Mouse (Mus musculus) ES-CJ7 (cell line): ENCODE data around the gene Ccdc177.
A peak's percentile ranks its signal among the peaks of the same experiment; 100 is the strongest.
"Not testable (repeated sequence)": the region's sequence is repeated elsewhere in the genome, so short reads cannot be mapped to it uniquely, and the experiment has no call there.

Experiments used
- DNase-seq: peaks from one replicate; pipeline ENCODE4 v3.0.0; 2011; ENCODE audit warnings: low read depth, low spot score

Ccdc177 gene

DNA sequence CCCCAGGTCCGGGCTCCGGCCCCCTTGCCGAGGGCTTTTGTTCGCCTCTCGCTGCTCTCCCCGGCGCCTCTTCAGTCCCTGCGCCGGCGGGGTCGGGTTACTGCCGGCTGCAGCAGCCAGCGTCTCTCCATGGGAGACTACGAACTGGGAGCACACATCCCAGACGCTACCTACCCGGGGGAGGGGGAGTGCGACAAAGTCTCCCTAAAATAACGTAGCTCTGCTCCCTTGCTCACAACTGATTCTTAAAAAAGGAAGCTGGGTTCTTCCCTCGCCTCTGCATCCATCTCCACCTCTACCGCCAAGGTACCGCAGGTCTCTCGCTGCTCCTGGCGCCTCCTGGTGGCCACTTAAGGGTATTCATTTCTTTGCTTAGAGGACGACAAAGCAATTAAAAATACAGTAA lies at the start of gene Ccdc177:
Ccdc177 (minus strand) TSS at position 292 of the 406 bp plus-strand sequence.
- DNase-seq, result peak; percentile 86

GRCm38 (mm10) chr12:80810005-80810404 lies 49.5 kb upstream of the Ccdc177 start:
- DNase-seq, result no peak

- peak; percentile 62 for DNase-seq
Measured at GRCm38 (mm10) chr12:80807451-80808085, 47.1 kb upstream of the Ccdc177 start.

GRCm38 (mm10) chr12:80804861-80805428 lies 44.5 kb upstream of the Ccdc177 start:
- DNase-seq, result no peak

DNA sequence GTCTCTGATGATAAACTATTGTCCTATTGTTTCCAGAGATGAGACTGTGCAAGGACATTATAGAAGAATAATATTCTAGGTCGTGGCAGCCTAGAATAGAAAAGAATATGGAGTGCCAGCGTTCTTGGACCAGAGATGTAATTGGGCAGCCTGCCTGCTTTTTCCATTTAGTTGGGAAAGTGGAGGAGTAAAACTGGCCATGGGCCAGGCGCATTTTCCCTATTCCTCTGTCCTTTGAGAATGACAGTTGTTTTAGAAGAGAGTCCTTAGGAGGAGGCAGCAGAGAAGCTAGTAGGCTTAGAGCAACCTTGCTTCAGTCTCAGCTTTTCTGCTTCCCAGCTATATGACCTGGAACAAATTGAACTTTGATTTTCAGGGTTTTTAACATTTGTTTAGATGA lies 43.4 kb upstream of the Ccdc177 start:
- DNase-seq, result no peak

DNA sequence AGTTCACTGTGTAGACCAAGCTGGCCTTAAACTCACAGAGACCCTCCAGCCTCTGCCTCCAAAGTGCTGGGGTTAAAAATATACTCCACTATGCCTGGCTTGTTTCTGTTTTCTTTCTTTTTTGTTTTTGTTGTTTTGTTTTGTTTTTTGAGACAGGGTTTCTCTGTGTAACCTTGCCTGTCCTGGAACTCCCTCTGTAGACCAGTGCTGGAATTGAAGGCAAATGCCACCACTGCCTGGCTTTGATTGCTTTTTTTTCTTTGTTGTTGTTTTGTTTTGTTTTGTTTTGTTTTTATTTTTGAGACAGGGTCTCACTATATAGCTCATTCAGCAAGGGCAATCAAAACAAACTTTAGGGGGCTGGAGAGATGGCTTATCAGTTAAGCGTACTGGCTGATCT lies 41.0 kb upstream of the Ccdc177 start:
- no peak for DNase-seq

DNA sequence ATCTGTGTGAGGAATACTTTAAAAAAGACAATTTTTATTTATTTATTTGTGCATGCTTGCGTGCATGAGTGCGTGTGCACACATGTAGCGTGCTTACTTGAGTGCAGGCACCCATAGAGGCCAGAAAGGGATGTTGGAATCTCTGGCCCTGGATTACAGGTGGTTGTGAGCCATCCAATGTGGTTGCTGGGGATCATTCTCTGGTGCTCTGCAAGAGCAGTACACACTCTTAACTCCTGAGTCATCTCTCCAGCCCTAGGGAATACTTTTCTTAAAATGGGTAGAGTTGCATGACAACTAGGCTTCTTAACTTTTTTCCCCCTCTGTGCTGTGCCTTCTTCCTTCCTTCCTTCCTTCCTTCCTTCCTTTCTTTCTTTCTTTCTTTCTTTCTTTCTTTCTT lies 39.7 kb upstream of the Ccdc177 start:
- DNase-seq, result no peak

DNA sequence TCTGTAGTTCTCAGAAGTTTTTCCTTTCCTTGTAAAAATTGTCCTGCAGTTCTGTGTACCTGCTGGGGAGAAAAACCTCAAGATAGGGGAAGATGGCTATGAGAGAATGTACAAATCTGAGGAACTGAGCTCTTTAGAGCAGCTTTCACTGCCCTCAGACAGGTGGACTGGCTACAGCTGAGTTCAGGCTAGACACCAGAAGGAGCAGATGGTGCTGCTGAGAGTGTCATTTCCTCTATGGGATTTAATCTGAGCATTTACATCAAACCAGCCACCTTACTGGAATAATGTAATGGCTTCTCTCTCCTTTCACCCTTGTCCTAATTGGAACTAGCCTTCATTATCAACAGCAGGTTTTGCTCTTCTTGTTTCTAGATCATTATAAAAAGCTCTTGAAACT lies 37.8 kb upstream of the Ccdc177 start:
- DNase-seq, result no peak

DNA sequence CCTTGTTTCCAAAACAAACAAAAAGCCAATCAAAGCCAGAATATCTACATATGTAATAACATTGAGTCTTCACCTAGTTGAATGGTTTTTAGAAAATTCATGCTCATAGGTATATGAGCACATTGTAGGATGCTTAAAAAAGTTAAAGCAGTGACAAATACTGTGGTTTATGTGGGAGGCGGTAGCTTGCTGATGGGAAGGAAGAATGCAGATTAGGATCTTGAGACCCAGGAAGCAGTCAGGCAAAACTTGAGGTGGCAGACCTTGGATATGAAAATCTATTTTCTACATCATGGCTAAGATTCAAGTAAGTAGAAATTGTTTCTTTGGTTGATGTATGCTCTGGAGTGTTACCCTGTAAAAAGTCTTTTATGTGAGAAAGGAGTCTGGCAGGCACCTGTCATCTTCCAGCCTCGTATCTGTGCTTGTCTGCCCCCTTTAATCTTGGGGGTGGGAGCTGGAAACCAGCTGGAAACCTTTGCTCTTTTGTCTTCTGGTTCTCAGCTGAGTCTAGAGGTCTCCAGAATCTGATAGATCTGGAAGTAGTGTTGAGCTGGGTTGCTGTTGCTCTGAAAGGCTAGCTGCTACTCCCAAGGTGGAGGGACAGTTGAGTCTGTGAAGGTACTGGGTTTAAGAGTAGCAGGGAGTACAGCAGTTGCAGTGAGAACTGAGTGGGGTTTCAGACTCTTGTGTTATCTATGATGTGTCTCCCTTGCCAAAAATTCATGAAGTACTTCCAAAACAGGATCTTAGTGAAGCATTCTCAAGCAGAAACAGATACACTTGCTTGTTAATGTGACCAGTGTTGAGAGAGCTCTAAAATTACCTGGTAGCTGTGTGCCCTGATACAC lies 34.7 kb upstream of the Ccdc177 start:
- DNase-seq, result no peak

DNA sequence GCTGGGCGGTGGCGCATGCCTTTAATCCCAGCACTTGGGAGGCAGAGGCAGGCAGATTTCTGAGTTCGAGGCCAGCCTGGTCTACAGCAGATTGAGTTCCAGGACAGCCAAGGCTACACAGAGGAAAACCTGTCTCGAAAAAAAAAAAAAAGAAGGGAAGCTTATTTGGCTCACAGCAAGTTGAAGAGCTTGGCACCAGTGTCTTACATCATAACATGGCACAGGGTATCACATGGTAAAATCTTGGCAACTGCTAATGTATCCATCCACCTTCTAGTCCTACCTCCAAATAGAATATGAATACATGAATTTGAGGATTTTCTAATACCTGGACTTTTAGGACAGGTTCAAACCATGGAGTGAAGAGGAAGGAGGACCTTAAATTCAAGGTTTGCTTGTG lies 34.0 kb upstream of the Ccdc177 start:
- DNase-seq, result no peak

DNA sequence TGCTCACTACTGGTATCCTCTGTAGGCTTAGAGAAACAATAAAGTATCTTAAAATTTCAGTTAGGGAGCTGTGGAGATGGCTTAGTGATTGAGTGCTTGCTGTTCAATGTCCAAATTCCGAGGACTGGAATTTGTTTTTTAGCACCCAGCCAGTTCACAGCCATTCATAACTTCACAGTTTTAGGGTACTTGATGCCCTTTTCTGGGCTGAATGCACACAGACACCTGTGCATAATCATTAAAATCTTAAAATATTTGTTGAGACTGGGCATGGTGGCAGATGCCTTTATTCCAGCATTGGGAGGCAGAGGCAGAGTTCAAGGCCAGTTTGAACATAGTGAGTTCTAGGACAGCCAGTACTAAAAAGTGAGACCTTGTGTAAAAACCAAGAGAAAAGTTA lies 33.0 kb upstream of the Ccdc177 start:
- no peak for DNase-seq

DNA sequence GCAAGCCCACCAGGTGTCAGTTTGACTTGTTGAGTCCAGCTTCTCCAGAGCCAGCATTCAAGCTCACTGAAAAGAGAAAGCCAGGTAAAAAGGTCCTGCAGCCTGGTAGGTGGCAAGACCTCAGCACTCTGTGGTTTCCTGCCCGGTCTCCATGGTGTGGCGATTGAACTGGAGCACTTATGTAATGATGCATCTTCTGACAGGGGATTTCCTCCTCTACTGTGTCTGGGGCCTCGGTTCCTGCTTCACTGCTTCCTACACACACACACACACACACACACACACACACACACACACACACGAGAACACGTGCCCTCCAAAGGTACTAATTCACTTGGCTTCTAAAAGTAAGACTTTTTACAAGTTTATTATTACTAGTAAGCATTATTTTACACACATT lies 32.4 kb upstream of the Ccdc177 start:
- no peak for DNase-seq

DNA sequence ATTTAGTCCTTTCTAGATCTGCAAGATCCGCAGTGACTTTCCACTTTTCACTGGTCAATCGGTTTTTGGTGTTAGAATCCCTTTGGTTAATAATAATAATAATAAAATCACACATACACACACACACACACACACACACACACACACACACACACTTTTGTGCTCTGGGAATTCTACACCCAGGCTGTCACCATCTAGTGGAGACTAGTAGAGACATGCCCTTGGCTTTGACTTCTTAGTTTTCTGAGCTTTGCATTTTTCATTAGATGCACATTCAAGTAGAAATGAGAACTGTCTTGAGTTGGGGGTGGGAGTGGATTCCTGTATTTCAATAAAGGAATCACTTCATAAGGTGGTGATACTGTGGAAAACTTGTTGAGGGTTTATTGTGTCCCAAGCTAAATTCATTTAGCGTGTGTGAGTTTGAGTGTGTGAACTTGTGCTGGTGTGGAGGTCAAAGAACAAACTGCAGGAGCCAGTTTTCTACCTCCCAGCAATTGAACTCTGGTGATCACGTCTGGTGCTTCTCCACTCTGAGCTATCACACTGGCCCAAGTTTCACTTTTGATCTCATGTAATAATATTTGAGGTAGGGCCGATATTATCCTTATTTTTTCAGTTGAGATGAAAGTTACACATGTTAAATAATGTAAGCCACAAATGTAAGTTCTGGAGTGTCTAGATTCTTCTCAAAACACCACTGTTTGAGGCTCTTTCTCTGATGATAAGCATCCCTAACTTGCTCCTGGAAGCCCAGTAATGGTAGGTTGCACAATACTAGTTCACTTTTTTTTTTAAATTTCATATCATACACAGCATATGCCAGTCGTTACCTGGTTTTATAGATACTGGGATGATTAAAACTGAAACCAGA lies 31.3 kb upstream of the Ccdc177 start:
- DNase-seq, result peak; percentile 48

GRCm38 (mm10) chr12:80790700-80791570 lies 30.4 kb upstream of the Ccdc177 start:
- no peak for DNase-seq

DNA sequence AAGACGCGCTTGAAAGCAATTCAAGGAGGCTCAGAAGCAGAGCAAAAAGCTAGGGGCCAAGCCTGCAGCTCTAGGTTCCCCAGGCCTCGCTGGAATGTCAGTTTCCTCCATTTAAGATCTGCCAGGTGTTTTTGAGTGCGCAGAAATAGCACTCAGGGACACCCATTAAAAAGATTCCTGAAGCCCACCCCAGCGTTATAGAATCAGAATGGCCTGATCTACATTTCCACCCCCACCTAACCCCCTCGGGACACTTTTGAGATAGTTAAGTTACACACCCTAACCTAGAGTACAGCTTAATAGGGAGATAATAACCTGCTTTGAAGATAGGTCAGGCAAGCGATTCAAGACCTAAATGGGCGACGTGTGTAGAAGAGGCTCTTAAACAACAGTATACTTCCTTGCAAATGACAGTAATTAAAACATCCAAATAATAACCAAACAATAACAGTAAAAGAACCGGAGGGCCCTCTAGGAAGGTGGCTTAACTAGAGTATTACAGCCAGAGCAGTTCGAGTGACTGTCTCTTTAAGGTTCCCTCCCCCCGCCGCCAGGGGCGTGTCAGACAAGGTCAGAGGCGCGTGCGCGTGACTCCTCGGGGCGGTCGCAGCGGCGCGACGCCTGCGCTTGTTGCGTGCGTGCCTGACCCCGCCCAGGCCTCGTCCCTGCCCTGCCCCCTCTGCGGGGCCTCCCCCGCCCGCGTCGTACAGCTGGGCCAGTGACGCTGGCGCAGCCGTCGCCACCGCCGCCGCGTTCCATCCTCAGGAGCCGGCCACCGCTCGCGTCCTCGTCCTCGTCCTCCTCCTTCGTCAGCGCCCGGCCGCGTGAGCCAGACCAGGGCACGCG lies 29.6 kb upstream of the Ccdc177 start, which contains the start of gene Susd6:
Susd6 (plus strand) TSS at position 662 of the 846 bp plus-strand sequence.
- peak; percentile 97 for DNase-seq

GRCm38 (mm10) chr12:80789276-80789675 lies 28.8 kb upstream of the Ccdc177 start:
- not testable (repeated sequence) for DNase-seq

DNA sequence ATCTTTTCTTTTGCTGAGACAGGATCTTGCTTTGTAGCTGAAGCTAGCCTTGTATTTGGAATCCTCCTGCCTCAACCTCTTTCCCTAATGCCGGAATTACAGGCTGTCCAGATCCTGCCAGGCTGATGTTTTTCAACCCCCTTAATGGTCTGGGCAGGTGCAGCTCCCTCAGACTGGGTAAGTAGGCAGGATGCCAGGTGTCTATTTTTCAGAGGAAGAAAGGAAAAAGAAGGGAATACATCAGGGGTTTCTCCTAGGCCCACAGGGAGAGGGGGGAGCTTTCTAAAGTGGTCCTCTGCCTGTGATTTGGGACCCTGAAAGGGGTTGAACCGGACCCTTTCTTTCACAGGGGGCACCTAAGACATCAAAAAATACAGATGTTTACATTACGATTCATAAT lies 27.7 kb upstream of the Ccdc177 start:
- DNase-seq, result no peak

GRCm38 (mm10) chr12:80787604-80788003 lies 27.1 kb upstream of the Ccdc177 start:
- no peak for DNase-seq

DNA sequence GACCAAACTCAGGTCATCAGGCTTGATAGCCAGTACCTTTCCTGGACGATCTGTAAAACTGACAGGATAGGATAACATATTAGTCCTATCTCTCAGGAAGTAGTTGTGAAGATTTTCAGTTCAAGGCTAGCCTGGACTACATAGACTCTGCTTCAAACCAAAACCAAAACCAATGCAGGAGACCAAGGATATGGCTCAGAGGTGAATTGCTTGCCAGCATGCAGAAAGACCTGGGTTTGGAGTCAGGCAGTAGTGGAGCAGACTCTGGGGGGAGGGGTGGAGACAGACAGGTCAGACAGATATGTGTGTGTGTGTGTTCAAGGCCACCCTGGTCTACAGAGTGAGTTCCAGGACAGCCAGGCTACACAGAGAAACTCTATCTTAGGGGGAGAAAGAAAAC lies 26.1 kb upstream of the Ccdc177 start:
- no peak for DNase-seq

GRCm38 (mm10) chr12:80785597-80785996 lies 25.1 kb upstream of the Ccdc177 start:
- DNase-seq, result no peak
